In the genomic region with DNA sequence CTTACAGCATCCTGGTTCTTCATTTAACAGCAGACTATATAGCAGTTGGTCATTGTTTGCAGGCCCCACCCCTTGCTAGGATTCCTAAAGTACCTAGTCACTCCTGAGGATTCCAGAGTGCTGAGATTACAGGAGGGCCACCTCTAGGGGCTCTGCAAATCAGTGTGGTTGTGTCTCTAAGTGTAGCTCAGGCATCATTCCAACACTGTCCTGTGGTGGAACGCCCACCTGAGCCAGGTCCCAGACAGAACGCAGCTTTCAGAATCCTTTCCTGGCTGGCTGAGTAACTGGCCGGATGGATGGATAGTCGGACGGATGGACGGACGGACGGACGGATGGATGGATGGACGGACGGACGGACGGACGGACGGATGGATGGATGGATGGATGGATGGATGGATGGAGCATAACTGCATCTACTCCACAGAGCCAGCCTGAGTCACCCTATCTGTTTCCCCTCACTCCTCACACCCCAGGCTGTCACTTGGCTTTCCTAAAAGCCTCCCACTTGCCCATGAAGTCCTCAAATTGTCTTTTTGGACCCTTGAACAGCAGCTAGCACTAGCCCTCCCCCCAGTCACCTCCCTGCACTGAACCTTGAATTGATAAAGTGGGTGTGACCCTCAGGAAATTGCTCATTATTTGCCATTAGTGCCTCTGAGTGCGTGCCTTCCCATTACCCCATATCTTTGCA, we compare ENCODE assay signal across 10 mouse cellular contexts. TPM values are rescaled to one million over a fixed set of nuclear protein-coding genes. Genes with fewer than 3 reads are reported as not detected.
A peak's percentile ranks its signal among the peaks of the same experiment; 100 is the strongest.
DNase-seq lines count a peak whose midpoint lies in the region; ATAC-seq and TF ChIP-seq lines count a peak whose summit lies in the region.
"Had no signal": no experiment of that assay in that cellular context is flagged by ENCODE, and none has a peak within 500 bp of the region (broad histone marks: within the 10 kb centered on the region; RNA-seq: fewer than 3 reads in every experiment).

No protein-coding gene starts in this region.

- peak overlapping the region; percentile 73 for H3K9ac ChIP-seq in kidney, embryonic 16.5 days (replicated peaks; ENCODE audit: low read length)
- H3K9ac ChIP-seq in embryonic facial prominence, embryonic 13.5 days, result peak overlapping the region; percentile 70; the same call in 1 of the 2 replicates
- peak overlapping the region; percentile 70 for H3K9ac ChIP-seq in hindbrain, postnatal 0 days (replicated peaks; ENCODE audit: low read length)
- peak overlapping the region; percentile 87 for H3K9ac ChIP-seq in midbrain, embryonic 16.5 days (ENCODE audit: low read depth, low read length)

- H3K4me2 ChIP-seq in kidney, embryonic 16.5 days (replicated peaks; ENCODE audit: low read depth, low read length), result peak overlapping the region; percentile 84
- H3K4me2 ChIP-seq in embryonic facial prominence, embryonic 13.5 days, result peak overlapping the region; percentile 82
- peak overlapping the region; percentile 75 for H3K4me2 ChIP-seq in hindbrain, postnatal 0 days (ENCODE audit: low read depth, low read length)
- H3K4me2 ChIP-seq in midbrain, embryonic 16.5 days (ENCODE audit: low read length), result peak overlapping the region; percentile 76

- WGBS in kidney, embryonic 16.5 days, result 61% methylated on average over 16 of the region's 16 CpGs
- 74% methylated on average over 16 of the region's 16 CpGs for WGBS in embryonic facial prominence, embryonic 13.5 days
- 80% methylated on average over 16 of the region's 16 CpGs for WGBS in hindbrain, postnatal 0 days
- WGBS in midbrain, embryonic 16.5 days, result 71% methylated on average over 16 of the region's 16 CpGs

- H3K36me3 ChIP-seq in kidney, embryonic 16.5 days (ENCODE audit: insufficient read depth, low read length), result no peaks in the 10 kb centered on the region
- H3K36me3 ChIP-seq in embryonic facial prominence, embryonic 13.5 days, result no peaks in the 10 kb centered on the region
- H3K36me3 ChIP-seq in hindbrain, postnatal 0 days (ENCODE audit: insufficient read depth, low read length), result no peaks in the 10 kb centered on the region
- no peaks in the 10 kb centered on the region for H3K36me3 ChIP-seq in midbrain, embryonic 16.5 days (ENCODE audit: control insufficient read depth, insufficient read depth, low read length)

- no peak for TF ChIP-seq CTCF in hindbrain, postnatal 0 days (IDR thresholded peaks at IDR 0.05; ENCODE audit: low read depth)

- peaks cover 14% of the 10 kb centered on the region for H3K4me1 ChIP-seq in kidney, embryonic 16.5 days (ENCODE audit: insufficient read depth, low read length)
- H3K4me1 ChIP-seq in embryonic facial prominence, embryonic 13.5 days, result peaks cover 15% of the 10 kb centered on the region
- peaks cover 14% of the 10 kb centered on the region; the same call in 1 of the 2 replicates for H3K4me1 ChIP-seq in hindbrain, postnatal 0 days (ENCODE audit: insufficient read depth, low read length)
- H3K4me1 ChIP-seq in midbrain, embryonic 16.5 days (ENCODE audit: control insufficient read depth, insufficient read depth, low read length), result peaks cover 6% of the 10 kb centered on the region

- no peaks in the 10 kb centered on the region for H3K9me3 ChIP-seq in kidney, embryonic 16.5 days (ENCODE audit: low read length)
- H3K9me3 ChIP-seq in embryonic facial prominence, embryonic 13.5 days, result no peaks in the 10 kb centered on the region
- H3K9me3 ChIP-seq in hindbrain, postnatal 0 days (ENCODE audit: low read length), result no peaks in the 10 kb centered on the region
- H3K9me3 ChIP-seq in midbrain, embryonic 16.5 days (replicated peaks; ENCODE audit: control insufficient read depth, low read length, poor library complexity, severe bottlenecking), result no peaks in the 10 kb centered on the region

- DNase-seq in kidney, adult 11 months, result no peak
- no peak for DNase-seq in hindbrain, postnatal 0 days (ENCODE audit: low spot score)
- no peak for DNase-seq in ovary, postnatal 14 days (ENCODE audit: low spot score)
- DNase-seq in thymus, postnatal 14 days, result no peak
- DNase-seq in cerebellum, postnatal 14 days, result no peak

- peak overlapping the region; percentile 57; the same call in 1 of the 2 replicates for H3K27ac ChIP-seq in kidney, embryonic 16.5 days (ENCODE audit: low read length)
- no peak overlapping the region for H3K27ac ChIP-seq in embryonic facial prominence, embryonic 13.5 days
- H3K27ac ChIP-seq in hindbrain, postnatal 0 days, result peak overlapping the region; percentile 46
- H3K27ac ChIP-seq in midbrain, embryonic 16.5 days (ENCODE audit: low read length), result peak overlapping the region; percentile 76

- ATAC-seq in kidney, embryonic 16.5 days (ENCODE audit: low FRiP score, low TSS enrichment), result no peak
- no peak for ATAC-seq in embryonic facial prominence, embryonic 13.5 days (ENCODE audit: insufficient number of reproducible peaks, insufficient read depth, low FRiP score, low TSS enrichment, low read depth)
- peak; percentile 44 for ATAC-seq in hindbrain, postnatal 0 days
- ATAC-seq in midbrain, embryonic 16.5 days, result peak; percentile 68

- H3K4me3 ChIP-seq in kidney, embryonic 16.5 days (ENCODE audit: low read length), result peak overlapping the region; percentile 57
- H3K4me3 ChIP-seq in embryonic facial prominence, embryonic 13.5 days, result peak overlapping the region; percentile 53
- peak overlapping the region; percentile 40 for H3K4me3 ChIP-seq in hindbrain, postnatal 0 days (ENCODE audit: low read length)
- H3K4me3 ChIP-seq in midbrain, embryonic 16.5 days (ENCODE audit: low read depth, low read length), result peak overlapping the region; percentile 61

- no peaks in the 10 kb centered on the region for H3K27me3 ChIP-seq in kidney, embryonic 16.5 days (ENCODE audit: insufficient read depth, low read length)
- H3K27me3 ChIP-seq in embryonic facial prominence, embryonic 13.5 days, result peaks cover 9% of the 10 kb centered on the region; the same call in 1 of the 2 replicates
- no peaks in the 10 kb centered on the region for H3K27me3 ChIP-seq in hindbrain, postnatal 0 days (ENCODE audit: insufficient read depth, low read length)
- no peaks in the 10 kb centered on the region for H3K27me3 ChIP-seq in midbrain, embryonic 16.5 days (ENCODE audit: control insufficient read depth, insufficient read depth, low read depth, low read length)

RNA-seq across cellular contexts. Expression of gene Vstm5, which starts 0.4 kb away (rescaled TPM):
- 7.9 and 8.7 TPM in 2 replicates for polyA plus RNA-seq in kidney, embryonic 16.5 days (2015; fragmentation: Nextera tagmentation; extraction: Ambion mirVana)
- 4.2 and 4.3 TPM in 2 replicates for polyA plus RNA-seq in embryonic facial prominence, embryonic 13.5 days (2015; fragmentation: Nextera tagmentation; extraction: Ambion mirVana)
- 31.4 and 36.0 TPM in 2 replicates for total RNA-seq in hindbrain, postnatal 0 days (2014; rRNA removed)
- 27.4 and 27.9 TPM in 2 replicates for polyA plus RNA-seq in hindbrain, postnatal 0 days (2015; fragmentation: Nextera tagmentation; extraction: Ambion mirVana)
- polyA plus RNA-seq in midbrain, embryonic 16.5 days (2015; fragmentation: Nextera tagmentation; extraction: Ambion mirVana), result 22.0 and 29.5 TPM in 2 replicates
- total RNA-seq: CH12.LX had no signal
- polyA plus RNA-seq: erythroblast, embryonic 14.5 days had no signal

RNA-seq across cellular contexts. Expression of gene Med17, which starts 41.3 kb away (rescaled TPM):
- polyA plus RNA-seq in kidney, embryonic 16.5 days (2015; fragmentation: Nextera tagmentation; extraction: Ambion mirVana), result 29.6 and 37.0 TPM in 2 replicates
- 31.6 and 33.2 TPM in 2 replicates for polyA plus RNA-seq in embryonic facial prominence, embryonic 13.5 days (2015; fragmentation: Nextera tagmentation; extraction: Ambion mirVana)
- total RNA-seq in hindbrain, postnatal 0 days (2014; rRNA removed), result 21.9 and 28.8 TPM in 2 replicates
- polyA plus RNA-seq in hindbrain, postnatal 0 days (2015; fragmentation: Nextera tagmentation; extraction: Ambion mirVana), result 19.0 and 22.1 TPM in 2 replicates
- polyA plus RNA-seq in midbrain, embryonic 16.5 days (2015; fragmentation: Nextera tagmentation; extraction: Ambion mirVana), result 29.1 and 29.7 TPM in 2 replicates

Comparison
In these comparisons a context has a peak if more than half of its experiments do, and no peak if none do; other contexts are left out.
1. ATAC-seq: peak in hindbrain, postnatal 0 days (single experiment) and midbrain, embryonic 16.5 days (single experiment); none in kidney, embryonic 16.5 days (single experiment) and embryonic facial prominence, embryonic 13.5 days (single experiment).
2. Peak in every context shown above with its lines, with median percentiles within 50 percentile points of each other: H3K4me2 ChIP-seq, H3K4me3 ChIP-seq and H3K9ac ChIP-seq.